Mouse (Mus musculus) brown adipose tissue, adult 24 weeks (tissue): ENCODE results near the gene Caprin1. TPM values are rescaled to one million over a fixed set of nuclear protein-coding genes. Genes with fewer than 3 reads are reported as not detected.

Experiments used
- H3K27ac ChIP-seq: fragments of 200-500 bp; replicated peaks from 2 replicates; pipeline ENCODE4 v1.5.1; 2012; ENCODE audit warnings: low read depth, mild to moderate bottlenecking, low read length
- H3K4me1 ChIP-seq: fragments of 200-500 bp; 2 replicates; pipeline ENCODE4 v1.6.1; 2012; ENCODE audit warnings: low read length, mixed read lengths; ENCODE audit not compliant: control insufficient read depth, insufficient read depth, insufficient read length
- H3K4me3 ChIP-seq: fragments of 200-500 bp; 2 replicates; pipeline ENCODE4 v1.5.1; 2012; ENCODE audit warnings: low read depth, mild to moderate bottlenecking, low read length, moderate library complexity; ENCODE audit not compliant: insufficient read depth
- polyA plus RNA-seq: library from polyadenylated mRNA; stranded (reverse); fragments of >200 nt; gene quantifications from 2 replicates; pipeline ENCODE4 v1.2.4, GENCODE M21; 2012; ENCODE audit not compliant: missing spikeins, insufficient read depth, insufficient read length

Caprin1 gene
- polyA plus RNA-seq, 1 experiment: 164 TPM

- Histone ChIP-seq H3K4me3 (no peak overlapping the region), H3K27ac (no peak overlapping the region), H3K4me1 (no peaks in the 10 kb centered on the region)
Observed at GRCm38 (mm10) chr2:103815976-103816375, 18.5 kb upstream of the Caprin1 start.

GRCm38 (mm10) chr2:103811465-103812191, 14.2 kb upstream of the Caprin1 start:
- Histone ChIP-seq H3K4me3 (no peak overlapping the region), H3K27ac (no peak overlapping the region), H3K4me1 (no peaks in the 10 kb centered on the region)

GRCm38 (mm10) chr2:103810412-103810811, 13.0 kb upstream of the Caprin1 start:
- H3K4me1 ChIP-seq: no peaks in the 10 kb centered on the region
- no peak overlapping the region for H3K4me3 ChIP-seq
- H3K27ac ChIP-seq: no peak overlapping the region

GRCm38 (mm10) chr2:103808466-103808865, 11.0 kb upstream of the Caprin1 start:
- Histone ChIP-seq H3K27ac (no peak overlapping the region; the same call in 1 of the 2 replicates), H3K4me3 (no peak overlapping the region), H3K4me1 (no peaks in the 10 kb centered on the region)

- Histone ChIP-seq H3K4me3 (no peak overlapping the region), H3K4me1 (no peaks in the 10 kb centered on the region), H3K27ac (peak overlapping the region; percentile 52; the same call in 1 of the 2 replicates)
Observed at GRCm38 (mm10) chr2:103803770-103804530, 6.5 kb upstream of the Caprin1 start.

GRCm38 (mm10) chr2:103802422-103802821, 5.0 kb upstream of the Caprin1 start:
- Histone ChIP-seq H3K27ac (no peak overlapping the region), H3K4me1 (no peaks in the 10 kb centered on the region), H3K4me3 (no peak overlapping the region)

GRCm38 (mm10) chr2:103796861-103797466, 485 bp downstream of the Caprin1 start:
- no peaks in the 10 kb centered on the region; the same call in 1 of the 2 replicates for H3K4me1 ChIP-seq
- peak overlapping the region; percentile 96 for H3K4me3 ChIP-seq
- peak overlapping the region; percentile 99 for H3K27ac ChIP-seq

- no peaks in the 10 kb centered on the region; the same call in 1 of the 2 replicates for H3K4me1 ChIP-seq
- H3K4me3 ChIP-seq: peak overlapping the region; percentile 96
- peak overlapping the region; percentile 97 for H3K27ac ChIP-seq
Observed at GRCm38 (mm10) chr2:103796211-103796860, 1.1 kb downstream of the Caprin1 start.

GRCm38 (mm10) chr2:103795843-103796210, 1.6 kb downstream of the Caprin1 start:
- Histone ChIP-seq H3K27ac (peak overlapping the region; percentile 97), H3K4me3 (peak overlapping the region; percentile 96), H3K4me1 (peaks cover 3% of the 10 kb centered on the region; the same call in 1 of the 2 replicates)

GRCm38 (mm10) chr2:103792009-103792408, 5.4 kb downstream of the Caprin1 start:
- Histone ChIP-seq H3K4me3 (no peak overlapping the region), H3K4me1 (peaks cover 4% of the 10 kb centered on the region; the same call in 1 of the 2 replicates), H3K27ac (no peak overlapping the region; the same call in 1 of the 2 replicates)

- Histone ChIP-seq H3K4me3 (no peak overlapping the region), H3K4me1 (peaks cover 2% of the 10 kb centered on the region; the same call in 1 of the 2 replicates), H3K27ac (no peak overlapping the region)
Observed at GRCm38 (mm10) chr2:103785735-103786134, 11.7 kb downstream of the Caprin1 start.

- Histone ChIP-seq H3K4me3 (no peak overlapping the region), H3K27ac (no peak overlapping the region), H3K4me1 (no peaks in the 10 kb centered on the region)
Observed at GRCm38 (mm10) chr2:103784621-103785020, 12.8 kb downstream of the Caprin1 start.

- H3K4me1 ChIP-seq: no peaks in the 10 kb centered on the region
- no peak overlapping the region for H3K27ac ChIP-seq
- no peak overlapping the region for H3K4me3 ChIP-seq
Observed at GRCm38 (mm10) chr2:103762492-103762891, 35.0 kb downstream of the Caprin1 start.

GRCm38 (mm10) chr2:103761993-103762392, 35.5 kb downstream of the Caprin1 start:
- Histone ChIP-seq H3K4me3 (no peak overlapping the region), H3K27ac (no peak overlapping the region), H3K4me1 (no peaks in the 10 kb centered on the region)
